Mouse (Mus musculus) thymus, adult 2 months (tissue): ENCODE results near the gene Agbl5.

Experiments used
- CTCF ChIP-seq: fragments of 200-500 bp; IDR thresholded peaks from 2 replicates; pipeline ENCODE4 v1.5.1; 2012; ENCODE audit warnings: mild to moderate bottlenecking, control low read depth, low read length, moderate library complexity, borderline replicate concordance; ENCODE audit not compliant: control insufficient read depth, poor library complexity, insufficient read depth; ENCODE audit errors: extremely low read depth
- POLR2A ChIP-seq: fragments of 200-500 bp; IDR thresholded peaks from 2 replicates; pipeline ENCODE4 v1.6.1; 2012; ENCODE audit warnings: mild to moderate bottlenecking, low read length, control low read depth, moderate library complexity; ENCODE audit not compliant: control insufficient read depth, poor library complexity, insufficient read depth; ENCODE audit errors: extremely low read depth

DNA sequence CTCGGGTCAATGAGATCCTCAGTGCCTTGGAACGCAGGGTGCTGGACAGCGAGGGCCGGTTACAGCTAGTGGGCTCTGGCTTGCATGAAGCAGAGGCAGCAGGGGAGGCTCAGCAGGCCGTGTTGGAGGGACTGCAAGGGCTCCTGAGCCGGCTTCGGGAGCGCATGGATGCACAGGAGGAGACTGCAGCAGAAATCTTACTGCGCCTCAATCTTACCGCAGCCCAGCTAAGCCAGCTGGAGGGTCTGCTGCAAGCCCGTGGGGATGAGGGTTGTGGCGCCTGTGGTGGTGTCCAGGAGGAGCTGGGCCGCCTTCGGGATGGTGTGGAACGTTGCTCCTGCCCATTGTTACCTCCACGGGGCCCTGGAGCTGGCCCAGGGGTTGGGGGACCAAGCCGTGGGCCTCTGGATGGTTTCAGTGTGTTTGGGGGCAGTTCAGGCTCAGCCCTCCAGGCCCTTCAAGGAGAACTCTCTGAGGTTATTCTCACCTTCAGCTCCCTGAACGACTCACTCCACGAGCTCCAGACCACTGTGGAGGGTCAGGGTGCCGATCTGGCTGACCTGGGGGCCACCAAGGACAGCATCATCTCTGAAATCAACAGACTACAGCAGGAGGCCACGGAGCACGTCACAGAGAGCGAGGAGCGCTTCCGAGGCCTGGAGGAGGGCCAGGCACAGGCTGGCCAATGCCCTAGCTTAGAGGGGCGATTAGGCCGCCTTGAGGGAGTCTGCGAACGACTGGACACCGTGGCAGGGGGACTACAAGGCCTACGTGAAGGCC lies 29.6 kb downstream of the Agbl5 start:
- TF ChIP-seq CTCF: no peak
- no peak for TF ChIP-seq POLR2A
